Comparison of ENCODE assay signal across 8 mouse cellular contexts in the genomic region with DNA sequence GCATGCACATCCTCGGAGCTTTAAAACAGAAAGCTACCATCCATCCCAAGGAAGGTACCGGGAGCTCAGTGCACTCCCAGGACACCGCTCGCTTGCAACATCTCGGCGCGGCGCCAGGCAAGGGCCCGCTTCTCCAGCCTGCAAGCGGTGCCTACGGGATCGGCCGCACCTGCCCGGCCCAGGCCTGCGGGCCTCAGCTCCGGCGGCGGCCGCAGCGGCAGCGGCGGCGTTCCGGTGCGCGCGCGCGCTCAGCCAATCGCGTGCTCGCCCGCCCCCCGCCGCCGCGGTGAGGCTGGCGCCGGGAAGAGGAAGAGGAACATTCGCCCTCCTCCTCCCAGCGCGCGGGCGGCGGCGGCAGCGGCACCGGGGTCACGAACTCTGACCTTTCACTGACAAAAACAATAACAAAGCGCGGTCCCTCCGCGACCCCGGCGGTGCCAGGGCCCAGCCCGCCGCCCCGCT. TPM values are rescaled to one million over a fixed set of nuclear protein-coding genes. Genes with fewer than 3 reads are reported as not detected.
A peak's percentile ranks its signal among the peaks of the same experiment; 100 is the strongest.
DNase-seq lines count a peak whose midpoint lies in the region.

TSS of gene Nr2c2 (plus strand) at position 261 of the 462 bp plus-strand sequence.

- peaks cover 6% of the 10 kb centered on the region for H3K36me3 ChIP-seq in megakaryocyte, embryonic 14.5 days (replicated peaks; ENCODE audit: low read length)

- peaks cover 41% of the 10 kb centered on the region for H3K4me1 ChIP-seq in megakaryocyte, embryonic 14.5 days

- peaks cover 7% of the 10 kb centered on the region; the same call in 1 of the 2 replicates for H3K9me3 ChIP-seq in megakaryocyte, embryonic 14.5 days

- H3K27me3 ChIP-seq in megakaryocyte, embryonic 14.5 days (replicated peaks) = no peaks in the 10 kb centered on the region

- peak; percentile 92 to 94 for DNase-seq in adrenal gland, adult (ENCODE audit: inconsistent age in 2 of 2, low spot score in 1 of 2)
- DNase-seq in embryo, embryonic 10 days (ENCODE audit: low spot score) = peak; percentile 94
- peak; percentile 89 for DNase-seq in gastrocnemius, postnatal 10 days
- DNase-seq in induced T-regulatory cell, adult 2 months (ENCODE audit: low read depth) = peak; percentile 88
- peak; percentile 66 to 86 for DNase-seq in left cerebral cortex, adult 9 months (ENCODE audit: low spot score in 2 of 2)
- DNase-seq in right cerebral cortex, adult 2 months (ENCODE audit: low spot score in 2 of 2) = peak; percentile 83 to 87
- DNase-seq in urinary bladder, postnatal 10 days (ENCODE audit: low spot score) = peak; percentile 62

- peak within 1 kb of the TSS; percentile 96 for H3K4me3 ChIP-seq in megakaryocyte, embryonic 14.5 days (replicated peaks)

RNA-seq across cellular contexts. Expression of gene Nr2c2, which starts in this region (rescaled TPM):
- total RNA-seq in gastrocnemius, postnatal 10 days (2021) = 10 to 100 TPM; 27.5 to 32.6 TPM
- 0.64 and 1.1 TPM in 2 replicates for polyA plus RNA-seq in megakaryocyte, embryonic 14.5 days (2012; ENCODE audit: insufficient read depth, low replicate concordance)

Comparison
In these comparisons a context has a peak if more than half of its experiments do, and no peak if none do; other contexts are left out.
1. Peak in every context shown above with its lines: DNase-seq and H3K4me3 ChIP-seq.